Mouse (Mus musculus) kidney, adult 11 months (tissue): ENCODE results near the gene Dnah17.

Source experiments
- DNase-seq: peaks from one replicate; pipeline ENCODE4 v3.0.0; 2022

The Dnah17 gene

DNA sequence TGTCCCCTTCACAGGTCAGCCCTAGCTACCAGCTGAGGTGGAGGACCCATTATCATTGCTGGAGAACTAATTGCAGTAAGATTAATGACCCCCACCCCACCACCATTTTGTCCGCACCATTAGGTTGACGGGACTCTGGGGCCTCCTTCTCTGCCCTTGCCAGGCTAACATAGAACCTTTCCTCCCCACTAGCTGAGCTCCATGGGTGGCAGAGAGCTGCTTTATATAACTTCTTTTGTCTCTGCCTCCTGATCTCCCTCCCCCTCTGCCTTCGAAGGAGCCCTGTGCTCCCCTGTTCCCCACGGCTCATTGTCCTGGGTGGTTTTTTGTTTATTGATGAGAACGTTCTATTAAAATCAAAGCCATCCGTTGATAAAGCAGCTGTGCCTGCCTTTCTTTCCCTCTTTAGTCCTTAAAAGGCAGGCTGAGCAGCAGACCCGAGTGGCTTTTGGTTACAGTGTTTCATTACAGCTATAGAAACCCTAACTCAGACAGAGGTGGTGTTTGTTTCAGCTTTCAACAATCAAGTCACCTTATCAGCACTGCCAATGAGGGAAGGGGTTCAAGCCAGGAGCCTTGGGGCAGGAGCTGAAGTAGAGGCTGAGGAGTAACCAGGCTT lies 12.2 kb upstream of the Dnah17 start:
- no peak for DNase-seq

DNA sequence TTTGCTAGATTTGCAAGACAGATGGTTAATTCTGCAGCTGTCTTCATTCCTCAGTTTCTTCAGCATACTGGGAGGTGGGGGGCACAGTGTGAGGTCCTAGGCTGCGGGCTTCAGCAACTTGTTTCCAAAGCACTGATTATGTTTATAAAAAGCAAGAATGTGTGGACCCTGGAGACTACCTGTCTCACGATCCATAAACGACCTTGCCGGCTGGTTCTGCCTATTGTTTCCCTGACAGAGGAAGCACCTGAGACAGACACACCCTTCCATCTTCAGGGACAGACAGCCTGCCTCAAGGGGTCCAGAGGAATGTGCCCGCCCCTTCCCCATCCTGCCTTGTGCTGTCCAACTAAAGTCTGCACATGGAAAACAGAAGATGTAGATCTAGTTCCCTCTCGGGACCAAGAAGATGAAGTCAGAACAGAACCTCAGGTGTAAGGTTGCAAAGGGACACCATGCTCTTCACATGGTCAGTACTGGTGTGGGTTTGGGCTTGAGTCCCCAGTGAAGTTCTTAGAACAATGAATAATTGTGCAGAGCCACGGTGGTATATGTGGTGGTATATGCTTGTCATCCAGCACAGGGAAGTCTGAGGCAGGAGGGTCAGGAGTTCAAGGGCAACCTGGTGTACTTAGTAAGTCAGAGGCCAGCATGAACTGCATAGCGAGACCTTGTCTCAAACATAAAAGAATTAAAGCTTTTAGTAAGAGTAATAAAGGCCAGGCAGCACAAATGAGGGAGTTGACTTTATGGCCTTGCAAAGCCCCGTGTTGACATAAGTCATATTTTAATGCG lies 10.5 kb upstream of the Dnah17 start:
- DNase-seq, result no peak

DNA sequence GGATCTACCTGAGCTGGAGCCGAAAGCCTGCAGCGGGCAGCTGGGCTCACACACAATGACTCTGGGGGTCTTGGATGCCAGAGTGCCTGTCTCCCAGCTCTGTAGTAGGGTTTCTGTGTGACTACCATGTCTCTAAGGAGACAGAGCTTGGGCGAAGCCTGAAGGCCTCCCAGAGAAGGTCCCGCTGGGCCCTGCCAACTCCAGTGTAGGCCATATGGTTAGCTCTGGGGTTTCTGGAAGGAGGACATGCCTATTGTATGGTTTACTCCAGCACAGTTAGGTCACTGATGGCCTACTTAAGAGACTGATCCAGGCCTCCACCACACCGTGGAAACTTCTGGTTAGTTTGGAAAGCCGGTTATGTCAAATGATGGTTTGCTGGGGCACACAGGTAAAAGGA lies 7.9 kb upstream of the Dnah17 start:
- no peak for DNase-seq

DNA sequence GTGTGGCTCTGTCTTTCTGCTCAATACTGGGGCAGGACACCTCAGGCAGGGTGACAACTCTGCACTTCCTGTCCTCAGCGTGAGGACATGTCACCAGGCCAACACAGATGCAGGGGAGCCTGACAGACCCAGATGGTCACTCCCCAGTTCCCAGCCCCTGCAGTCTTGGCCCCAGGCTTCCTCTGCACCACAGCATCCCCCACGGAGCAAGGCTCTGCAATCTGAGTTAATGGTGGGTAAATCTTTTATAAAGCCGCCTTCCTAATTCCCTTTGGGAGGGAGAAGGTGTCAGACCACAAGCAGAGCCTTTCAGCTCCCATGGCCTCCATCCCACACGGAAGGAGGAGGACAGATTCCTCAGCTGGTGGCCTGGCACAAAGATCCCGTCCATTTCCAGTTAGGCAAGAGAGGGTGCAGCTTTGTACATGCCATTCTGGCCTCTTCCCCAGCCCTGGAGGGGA lies 5.8 kb upstream of the Dnah17 start:
- no peak for DNase-seq

DNA sequence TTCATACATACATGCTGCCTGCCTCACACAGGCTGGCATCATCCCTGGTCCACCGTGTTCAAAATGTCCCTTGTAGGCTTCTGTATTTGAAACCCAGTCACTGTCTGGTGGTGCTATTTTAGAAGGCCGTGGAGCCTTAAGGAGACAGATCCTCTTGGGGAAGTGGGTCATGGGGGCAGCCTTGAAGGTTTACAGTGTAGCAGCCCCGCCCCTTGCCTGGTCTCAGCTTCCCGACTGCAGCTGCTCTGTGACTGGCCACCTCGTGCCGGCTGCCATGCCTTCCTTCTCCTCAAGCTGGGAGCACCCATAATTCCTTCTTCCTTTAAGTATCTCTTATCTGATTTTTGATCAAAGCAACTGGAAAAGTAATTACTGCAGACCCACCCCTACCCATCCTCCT lies 4.8 kb upstream of the Dnah17 start:
- DNase-seq, result no peak

DNA sequence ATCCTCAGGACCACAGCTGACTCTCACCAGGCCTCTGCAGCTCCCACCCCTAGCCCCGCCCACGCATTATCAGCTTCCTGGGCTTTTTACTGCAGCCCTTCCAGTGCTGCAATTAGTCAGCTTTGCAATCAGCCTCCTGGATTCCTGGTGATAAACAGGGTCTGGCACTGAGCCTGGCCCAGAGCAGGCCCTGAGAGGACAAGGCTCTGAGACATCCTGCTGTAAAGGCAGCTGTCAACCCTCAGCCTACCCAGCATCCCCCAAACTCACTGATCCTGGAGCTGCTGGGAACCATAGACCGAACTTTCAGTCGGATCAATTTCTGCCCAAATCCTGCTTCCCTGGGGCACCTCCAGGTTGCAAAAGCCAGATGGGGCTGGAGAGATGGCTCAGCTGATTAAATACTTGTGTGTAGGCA lies 3.3 kb upstream of the Dnah17 start:
- peak; percentile 18 for DNase-seq

DNA sequence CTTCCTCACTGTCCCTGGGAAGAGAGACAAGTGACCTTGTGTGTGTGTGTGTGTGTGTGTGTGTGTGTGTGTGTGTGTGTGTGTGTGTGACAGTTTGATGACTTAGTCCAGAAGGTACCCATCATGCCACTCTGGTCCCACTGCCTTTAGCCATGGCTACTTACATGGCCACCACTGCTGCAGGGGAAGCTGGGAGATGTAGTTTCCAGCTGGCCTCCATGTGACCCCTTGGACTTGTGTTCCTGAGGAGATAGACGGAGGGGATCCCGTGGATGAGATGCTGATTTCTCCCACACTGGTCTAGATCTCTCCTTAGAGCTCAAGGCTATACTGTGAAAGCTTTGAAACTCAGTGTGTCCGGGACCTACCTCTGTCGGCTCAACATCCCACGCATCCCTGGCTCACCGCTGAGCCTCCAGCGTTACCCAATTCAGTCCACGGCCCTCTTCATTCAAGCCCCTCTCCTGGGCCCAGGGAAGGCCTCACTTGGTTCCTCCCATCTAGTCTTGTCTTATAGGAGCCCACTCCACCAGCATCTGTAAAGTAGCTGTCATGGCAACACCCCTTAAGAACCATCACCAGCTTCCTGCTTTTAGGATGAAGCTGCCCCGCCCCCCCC lies 2.8 kb upstream of the Dnah17 start:
- no peak for DNase-seq

DNA sequence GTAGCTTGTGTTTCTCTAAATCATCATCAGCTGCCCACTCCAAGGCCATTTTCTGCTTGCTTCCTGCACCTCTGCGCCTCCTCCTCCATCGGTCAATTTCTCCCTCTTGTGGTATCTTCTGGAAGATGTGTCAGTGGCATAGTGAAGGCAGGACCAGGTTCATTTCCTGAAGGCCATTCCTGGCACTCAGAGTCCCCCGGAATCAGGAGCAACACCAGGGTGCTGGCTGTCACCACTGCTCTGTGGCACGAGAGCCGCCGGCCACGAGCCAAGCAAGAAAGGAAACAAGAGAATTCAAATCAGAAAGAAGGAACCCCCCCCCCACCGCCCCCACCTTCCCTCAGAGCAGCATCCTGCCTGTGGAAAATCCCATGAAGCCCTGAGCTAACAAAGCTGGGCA lies 1.7 kb upstream of the Dnah17 start:
- peak; percentile 47 for DNase-seq

DNA sequence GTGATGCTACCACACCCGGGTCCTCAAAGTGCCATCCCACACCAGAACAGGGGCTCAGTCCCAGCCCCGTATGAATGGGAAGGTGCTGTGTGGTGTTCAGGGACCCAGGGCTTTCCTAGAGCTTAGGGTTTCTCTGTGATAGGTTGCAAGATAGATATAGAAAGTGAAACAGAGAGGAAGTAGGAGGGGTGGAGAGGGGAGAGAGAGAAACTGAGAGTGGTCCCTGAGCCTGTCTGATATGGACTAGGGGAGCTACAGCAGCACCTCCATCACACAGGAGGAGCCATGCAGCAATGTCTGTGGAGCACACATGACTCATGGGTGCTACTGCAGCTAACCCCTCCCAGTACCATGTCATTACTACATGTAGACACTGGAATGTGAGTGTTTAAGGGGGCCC lies 622 bp downstream of the Dnah17 start:
- DNase-seq, result no peak

DNA sequence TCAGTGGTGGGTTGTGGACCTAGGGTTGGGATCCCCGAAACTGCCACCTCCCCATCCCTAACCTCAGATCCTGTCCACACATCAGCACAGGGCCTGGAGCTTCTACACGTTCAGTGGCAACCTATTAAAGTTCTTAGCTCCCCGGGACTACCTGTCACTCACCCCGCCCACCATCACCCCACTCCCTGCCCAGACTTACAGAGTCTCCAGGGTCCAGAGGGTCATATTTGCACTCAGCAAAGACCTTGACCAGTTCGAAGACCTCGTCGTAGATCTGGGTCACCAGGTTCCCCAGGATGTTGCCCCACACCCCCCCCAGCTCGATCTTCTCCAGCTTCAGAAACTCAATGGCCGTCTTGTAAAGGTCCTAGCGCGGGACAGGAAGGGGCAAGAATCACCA lies 8.8 kb downstream of the Dnah17 start:
- no peak for DNase-seq

DNA sequence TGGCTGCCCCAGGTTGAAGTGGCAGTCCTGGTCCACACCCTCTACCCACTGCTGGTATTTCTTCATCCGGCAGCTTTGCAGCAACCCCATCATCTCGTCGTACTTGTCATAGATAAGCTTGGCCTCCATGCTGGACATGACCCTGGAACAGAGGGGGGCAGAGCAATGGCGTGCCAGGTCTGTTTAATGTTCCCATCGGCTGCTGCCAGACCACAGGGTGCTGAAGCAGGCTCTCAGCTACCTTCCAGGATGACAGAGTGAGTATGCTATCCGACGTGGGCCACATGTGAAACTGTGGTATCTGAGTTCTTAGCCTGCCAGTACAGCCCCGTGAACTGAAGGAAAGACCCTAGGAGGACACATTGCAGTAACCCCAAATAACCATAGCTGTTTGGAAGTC lies 11.7 kb downstream of the Dnah17 start:
- no peak for DNase-seq

DNA sequence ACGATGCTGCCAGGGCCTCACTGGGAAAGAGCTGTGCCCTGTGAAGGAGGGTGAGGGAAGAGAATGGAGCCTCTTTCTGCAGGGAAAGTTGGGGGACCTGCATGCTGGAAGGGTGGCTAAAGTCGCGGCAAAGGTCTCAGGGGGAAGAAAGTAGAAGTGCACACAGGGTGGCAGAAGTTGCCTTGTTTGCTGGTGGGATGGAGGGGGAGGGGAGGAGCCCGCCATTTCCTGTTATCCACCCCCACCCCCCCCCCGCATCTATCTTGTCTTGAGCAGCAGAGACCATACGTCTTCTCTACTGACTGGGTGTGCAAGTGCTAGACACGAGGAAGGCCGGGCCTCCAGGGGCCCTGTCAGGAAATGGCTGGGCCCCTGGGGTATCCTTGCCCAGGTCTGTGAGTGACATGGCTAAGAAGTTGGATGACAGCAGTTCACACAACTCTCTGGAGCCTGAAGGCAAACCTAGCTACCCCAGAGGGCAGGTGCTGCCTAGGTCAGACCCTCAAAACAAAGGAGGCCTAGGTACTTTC lies 15.8 kb downstream of the Dnah17 start:
- no peak for DNase-seq

DNA sequence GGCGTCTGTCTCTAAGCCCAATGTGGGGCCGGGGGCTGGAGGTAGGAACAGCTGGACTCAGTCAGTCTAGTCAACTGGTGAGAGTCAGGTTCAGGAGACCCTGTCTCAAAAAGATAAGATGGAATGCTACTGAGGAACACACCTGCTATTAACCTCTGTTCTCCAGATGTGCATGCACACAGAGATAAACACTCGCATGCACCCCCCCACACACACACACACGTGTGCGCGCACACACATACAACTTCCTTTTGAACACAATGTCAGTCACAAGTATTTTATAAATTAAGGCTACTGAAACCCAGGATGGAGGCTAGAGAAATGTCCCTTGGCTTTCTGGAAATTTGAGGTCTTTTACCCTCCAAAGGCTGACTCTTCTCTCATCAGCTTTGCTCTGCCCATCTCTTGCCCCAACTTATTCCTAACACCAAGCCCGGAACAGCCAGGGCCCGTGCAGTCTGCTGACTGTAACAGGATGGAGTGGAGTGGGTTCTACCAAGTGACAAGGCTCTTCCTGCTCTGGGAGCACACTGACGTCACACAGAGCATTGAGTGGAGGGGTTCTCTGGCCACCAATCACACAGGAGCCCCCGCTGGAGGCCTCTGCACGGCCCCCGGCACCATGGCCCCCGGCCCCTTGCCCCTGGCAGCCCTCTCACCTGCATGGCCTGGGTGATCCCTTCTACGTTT lies 16.8 kb downstream of the Dnah17 start:
- DNase-seq, result no peak

DNA sequence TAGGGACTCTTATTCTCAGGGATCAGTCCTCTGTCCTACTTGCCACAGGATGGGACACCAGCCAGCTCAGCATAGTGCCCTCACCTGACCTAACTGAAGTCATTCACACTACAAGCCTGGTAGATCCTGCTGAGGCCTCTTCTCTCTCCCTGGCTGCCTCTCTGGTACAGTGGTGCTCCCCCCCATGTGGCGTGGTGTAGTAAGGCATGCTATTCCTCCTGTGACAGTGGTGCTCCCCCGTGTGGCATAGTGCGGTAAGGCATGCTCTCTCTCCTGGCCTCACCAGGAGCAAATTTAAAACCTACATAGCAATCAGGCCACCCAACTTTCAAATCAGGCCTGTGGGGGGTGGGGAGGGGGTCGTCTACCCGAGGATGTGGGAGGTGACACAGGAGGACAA lies 26.4 kb downstream of the Dnah17 start:
- peak; percentile 63 for DNase-seq

DNA sequence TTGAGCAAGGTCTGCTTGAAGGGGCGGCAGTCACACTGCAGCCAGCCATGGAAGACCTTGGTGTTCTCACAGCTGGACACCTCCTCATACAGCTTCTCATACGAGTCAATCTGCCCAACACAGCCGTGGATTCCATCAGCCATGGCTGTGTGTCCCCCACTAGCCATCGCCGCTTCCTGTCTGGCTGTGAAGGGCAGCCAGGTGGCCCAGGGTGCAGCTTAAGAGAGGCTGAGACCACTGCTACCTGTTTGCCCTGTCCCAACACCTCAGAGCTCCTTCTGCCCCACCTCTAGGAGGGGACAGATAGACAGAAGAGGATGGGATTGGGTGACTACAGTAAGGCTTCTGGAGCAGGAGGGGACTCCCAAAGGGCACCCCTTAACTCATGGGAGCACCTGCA lies 27.1 kb downstream of the Dnah17 start:
- no peak for DNase-seq

DNA sequence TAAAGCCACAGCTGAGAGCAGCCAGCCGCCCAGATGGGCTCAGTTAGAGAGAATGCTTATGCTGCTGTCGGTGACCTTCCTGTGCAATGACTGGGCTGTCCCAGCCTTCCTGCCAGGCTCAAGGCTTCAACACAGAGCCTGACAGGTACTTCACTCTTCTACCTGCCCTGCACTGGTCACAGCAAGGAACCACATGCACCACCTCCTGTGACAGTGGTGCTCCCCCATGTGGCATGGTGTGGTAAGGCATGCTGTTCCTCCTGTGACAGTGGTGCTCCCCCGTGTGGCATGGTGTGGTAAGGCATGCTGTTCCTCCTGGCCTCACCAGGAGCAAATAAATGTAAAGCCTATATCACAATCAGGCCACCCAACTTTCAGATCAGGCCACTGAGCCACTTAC lies 27.6 kb downstream of the Dnah17 start:
- DNase-seq, result peak; percentile 75

DNA sequence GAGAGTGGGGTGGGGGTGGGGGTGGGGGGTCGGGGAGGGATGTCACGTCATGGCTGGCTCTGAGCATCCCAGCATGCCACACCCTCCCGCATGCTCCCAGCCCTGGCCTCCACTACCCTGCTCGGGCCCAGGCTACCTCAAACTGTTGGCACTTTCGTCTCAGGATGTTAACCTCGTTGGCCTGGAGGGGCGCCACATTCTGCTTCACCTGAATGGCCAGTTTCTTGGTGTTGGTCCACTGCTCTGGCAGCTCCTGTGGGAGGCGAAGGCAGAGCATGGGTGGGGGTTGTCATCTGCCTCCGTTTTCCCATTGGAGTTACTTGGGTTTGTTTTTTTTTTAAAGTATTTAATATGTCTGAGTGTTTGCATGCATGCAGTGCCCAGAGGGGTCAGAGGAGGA lies 29.3 kb downstream of the Dnah17 start:
- DNase-seq, result no peak

DNA sequence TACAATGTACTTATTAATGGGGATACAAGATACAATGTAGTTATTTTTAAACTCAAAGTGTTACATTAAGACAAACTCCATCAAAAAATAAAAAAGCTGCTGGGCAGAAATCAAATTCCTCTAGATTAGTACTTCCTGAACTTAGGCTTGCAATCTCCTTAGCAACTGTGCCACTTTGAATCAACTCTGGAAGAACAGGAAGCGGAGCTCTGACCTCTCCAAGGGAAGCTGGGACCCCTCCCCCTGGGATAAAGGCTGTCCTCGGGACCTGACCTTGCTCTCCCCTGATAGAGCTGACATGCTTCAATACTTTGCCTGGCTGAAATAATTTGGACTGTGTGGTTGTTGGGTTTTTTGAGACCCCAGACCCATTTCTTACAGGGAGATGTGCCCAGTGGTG lies 33.7 kb downstream of the Dnah17 start:
- DNase-seq, result no peak

DNA sequence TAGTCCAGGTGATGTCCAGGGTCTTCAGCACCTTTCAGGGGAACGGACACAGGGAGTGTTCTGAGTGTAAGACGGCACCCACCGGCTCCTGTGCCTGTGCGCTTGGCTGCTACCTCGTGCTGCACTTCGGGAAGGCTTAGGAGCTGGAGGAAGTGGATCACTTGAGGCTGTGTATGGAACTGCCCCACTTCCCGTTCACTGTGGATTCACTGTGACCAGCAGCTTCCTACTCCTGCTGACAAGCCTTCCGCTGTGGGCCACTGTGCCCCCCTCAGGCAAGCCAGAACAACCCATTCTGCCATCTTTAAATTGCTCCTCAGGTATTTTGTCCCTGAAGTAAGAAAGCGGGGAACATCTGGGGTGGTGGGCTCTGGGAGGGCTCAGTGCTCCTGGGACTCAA lies 35.4 kb downstream of the Dnah17 start:
- DNase-seq, result no peak

DNA sequence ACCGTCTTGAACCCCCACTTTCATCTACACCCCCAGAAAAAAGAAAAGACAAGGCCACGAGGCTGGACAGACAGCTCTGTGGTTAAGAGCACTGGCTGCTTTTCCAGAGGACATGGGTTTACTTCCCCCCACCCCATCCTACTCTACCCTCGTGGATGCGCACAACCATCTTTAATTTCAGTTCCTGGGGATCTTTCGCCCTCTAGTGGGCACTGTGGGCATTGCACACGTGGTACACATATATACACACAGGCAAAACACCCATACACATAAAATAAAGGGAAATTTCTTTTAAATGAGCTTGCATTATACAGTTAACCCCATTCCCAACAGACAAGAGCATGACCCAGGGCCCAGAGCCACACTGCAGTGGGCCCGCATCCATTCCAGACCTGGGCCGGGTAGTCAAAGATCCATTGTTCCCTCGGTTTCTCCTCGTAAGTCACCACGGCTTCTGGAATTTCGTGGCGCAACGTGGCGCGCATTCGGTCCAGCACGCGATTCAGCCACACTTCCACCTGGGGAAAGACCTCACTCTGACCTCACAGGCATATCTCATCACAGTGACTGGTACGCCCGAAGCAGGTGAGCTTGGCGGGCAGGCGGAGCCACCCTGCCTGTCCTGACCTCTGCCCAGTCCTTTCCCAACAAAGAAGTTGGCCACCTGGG lies 39.3 kb downstream of the Dnah17 start:
- no peak for DNase-seq

DNA sequence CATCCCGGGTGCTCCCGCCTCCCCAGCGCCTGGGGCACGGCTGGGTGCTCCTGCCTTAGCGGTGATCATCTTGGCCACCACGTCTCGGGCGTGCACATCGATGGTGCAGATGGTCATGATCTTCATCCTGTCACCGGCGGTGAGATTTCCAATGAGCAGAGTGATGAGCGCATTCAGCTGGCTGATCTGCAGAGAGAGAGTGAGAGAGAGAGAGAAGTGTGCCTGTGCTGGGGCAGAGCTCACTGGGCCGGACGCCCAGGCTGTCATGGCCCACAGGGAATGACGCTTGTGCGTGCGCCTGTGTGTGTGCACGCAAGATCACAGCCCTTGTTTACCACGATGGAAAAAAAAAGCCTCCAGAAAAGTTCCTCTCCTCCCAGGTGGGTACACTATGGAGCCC lies 41.5 kb downstream of the Dnah17 start:
- no peak for DNase-seq

DNA sequence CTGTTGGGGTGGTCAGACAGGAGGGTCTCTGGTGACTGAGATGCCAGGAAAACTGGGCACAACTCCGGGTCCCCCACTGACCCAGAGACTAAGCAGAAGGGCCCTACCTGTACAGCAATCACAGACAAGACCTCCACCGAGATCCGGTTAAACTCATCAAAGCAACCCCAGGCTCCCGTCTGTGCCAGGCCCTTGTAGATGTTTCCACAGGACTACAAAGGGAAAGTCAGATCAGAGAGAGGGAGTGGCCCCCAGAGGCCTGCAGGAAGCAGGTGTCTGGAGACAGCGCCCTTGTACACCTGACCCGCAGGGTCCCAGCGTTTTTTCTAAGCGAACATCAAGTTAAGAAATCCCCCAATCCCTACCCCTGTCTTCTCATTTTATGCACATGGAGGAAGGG lies 44.5 kb downstream of the Dnah17 start:
- no peak for DNase-seq

DNA sequence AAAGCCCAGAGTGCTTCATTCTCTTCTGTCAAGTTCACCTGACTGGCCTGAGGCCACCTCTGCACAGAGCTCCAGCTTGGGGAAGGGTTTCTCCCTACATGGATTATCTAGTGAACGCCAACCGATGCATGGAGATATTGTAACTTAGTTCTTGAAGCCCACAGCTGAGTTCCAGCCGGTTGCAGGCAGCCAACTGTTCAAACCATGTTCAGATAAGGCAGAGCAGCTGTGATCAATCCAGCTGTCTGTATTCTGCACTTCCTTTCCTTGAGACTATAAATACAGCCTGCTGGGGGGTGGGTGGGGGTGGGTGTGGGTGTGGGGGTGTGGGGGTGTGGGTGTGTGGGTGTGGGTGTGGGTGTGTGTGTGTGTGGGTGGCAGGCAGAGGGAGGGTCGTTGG lies 45.3 kb downstream of the Dnah17 start:
- DNase-seq, result no peak
